Mouse (Mus musculus): ENCODE data around the gene Calml4.
"Not testable (repeated sequence)": the region's sequence is repeated elsewhere in the genome, so short reads cannot be mapped to it uniquely, and the experiment has no call there.

Calml4 gene

GRCm38 (mm10) chr9:62834906-62835305 lies 23.0 kb upstream of the Calml4 start:
- no peak for DNase-seq (ENCODE audit: inconsistent age in 2 of 2, low spot score in 1 of 2)

GRCm38 (mm10) chr9:62835705-62836446 lies 22.0 kb upstream of the Calml4 start:
- DNase-seq (ENCODE audit: inconsistent age in 2 of 2, low spot score in 1 of 2) = no peak

GRCm38 (mm10) chr9:62837611-62838010 lies 20.3 kb upstream of the Calml4 start:
- DNase-seq (ENCODE audit: inconsistent age in 2 of 2, low spot score in 1 of 2) = peak in 1 of 2 experiments; percentile 42

- no peak for DNase-seq (ENCODE audit: inconsistent age in 2 of 2, low spot score in 1 of 2)
Measured at GRCm38 (mm10) chr9:62838146-62838505, 19.8 kb upstream of the Calml4 start.

- peak; percentile 85 to 91 for DNase-seq (ENCODE audit: inconsistent age in 2 of 2, low spot score in 1 of 2)
Measured at GRCm38 (mm10) chr9:62838506-62839171, 19.2 kb upstream of the Calml4 start, which contains the start of gene Cln6. Gene Cln6 (plus strand): TSS chr9:62838785.

GRCm38 (mm10) chr9:62839172-62839770 lies 18.6 kb upstream of the Calml4 start:
- DNase-seq (ENCODE audit: inconsistent age in 2 of 2, low spot score in 1 of 2) = no peak

GRCm38 (mm10) chr9:62843356-62844024 lies 14.4 kb upstream of the Calml4 start:
- DNase-seq (ENCODE audit: inconsistent age in 2 of 2, low spot score in 1 of 2) = no peak

- DNase-seq (ENCODE audit: inconsistent age in 2 of 2, low spot score in 1 of 2) = no peak
Measured at GRCm38 (mm10) chr9:62844461-62844860, 13.4 kb upstream of the Calml4 start.

- DNase-seq (ENCODE audit: inconsistent age in 2 of 2, low spot score in 1 of 2) = peak; percentile 83 to 95
Measured at GRCm38 (mm10) chr9:62847694-62848093, 10.2 kb upstream of the Calml4 start.

- DNase-seq (ENCODE audit: inconsistent age in 2 of 2, low spot score in 1 of 2) = peak in 1 of 2 experiments; percentile 53
Measured at GRCm38 (mm10) chr9:62848641-62849040, 9.2 kb upstream of the Calml4 start.

GRCm38 (mm10) chr9:62851571-62851970 lies 6.3 kb upstream of the Calml4 start:
- DNase-seq (ENCODE audit: inconsistent age in 2 of 2, low spot score in 1 of 2) = no peak

GRCm38 (mm10) chr9:62854483-62854882 lies 3.4 kb upstream of the Calml4 start:
- peak in 1 of 2 experiments; percentile 29 for DNase-seq (ENCODE audit: inconsistent age in 2 of 2, low spot score in 1 of 2)

- DNase-seq (ENCODE audit: inconsistent age in 2 of 2, low spot score in 1 of 2) = peak; percentile 15 to 57
Measured at GRCm38 (mm10) chr9:62857216-62857615, 664 bp upstream of the Calml4 start.

GRCm38 (mm10) chr9:62858266-62859019 lies 563 bp downstream of the Calml4 start:
- no peak for DNase-seq (ENCODE audit: inconsistent age in 2 of 2, low spot score in 1 of 2)

GRCm38 (mm10) chr9:62860102-62860501 lies 2.2 kb downstream of the Calml4 start:
- DNase-seq (ENCODE audit: inconsistent age in 2 of 2, low spot score in 1 of 2) = not testable (repeated sequence)

- DNase-seq (ENCODE audit: inconsistent age in 2 of 2, low spot score in 1 of 2) = no peak
Measured at GRCm38 (mm10) chr9:62860866-62861265, 3.0 kb downstream of the Calml4 start.

- not testable (repeated sequence) for DNase-seq (ENCODE audit: inconsistent age in 2 of 2, low spot score in 1 of 2)
Measured at GRCm38 (mm10) chr9:62869236-62869635, 11.4 kb downstream of the Calml4 start.

GRCm38 (mm10) chr9:62870728-62871127 lies 12.8 kb downstream of the Calml4 start:
- no peak for DNase-seq (ENCODE audit: inconsistent age in 2 of 2, low spot score in 1 of 2)

GRCm38 (mm10) chr9:62876966-62877616 lies 19.2 kb downstream of the Calml4 start:
- DNase-seq (ENCODE audit: inconsistent age in 2 of 2, low spot score in 1 of 2) = no peak

GRCm38 (mm10) chr9:62877825-62878224 lies 19.9 kb downstream of the Calml4 start:
- DNase-seq (ENCODE audit: inconsistent age in 2 of 2, low spot score in 1 of 2) = no peak

Measured in adrenal gland, adult (tissue).